Mouse (Mus musculus) intestine, embryonic 15.5 days (tissue): ENCODE results near the gene Snu13. TPM values are rescaled to one million over a fixed set of nuclear protein-coding genes. Genes with fewer than 3 reads are reported as not detected.

ENCODE experiments used
- ATAC-seq: fragments of 200-750 bp; cut with Nextera tagmentation; 2 replicates; pipeline ENCODE4 v1.8.0; 2017; ENCODE audit warnings: moderate TSS enrichment, moderate library complexity
- H3K27ac ChIP-seq: fragments of 300-500 bp; sonication (generic); 2 replicates; pipeline ENCODE4 v1.5.1; 2015; ENCODE audit warnings: mild to moderate bottlenecking, inconsistent platforms
- H3K27me3 ChIP-seq: fragments of 300-500 bp; sonication (generic); replicated peaks from 2 replicates; pipeline ENCODE4 v1.6.1; 2015; ENCODE audit warnings: inconsistent platforms
- H3K36me3 ChIP-seq: fragments of 300-500 bp; sonication (generic); 2 replicates; pipeline ENCODE4 v1.6.1; 2015; ENCODE audit warnings: inconsistent platforms
- H3K4me1 ChIP-seq: fragments of 300-500 bp; sonication (generic); replicated peaks from 2 replicates; pipeline ENCODE4 v1.6.1; 2015; ENCODE audit warnings: inconsistent platforms
- H3K4me2 ChIP-seq: fragments of 300-500 bp; sonication (generic); replicated peaks from 2 replicates; pipeline ENCODE4 v1.6.1; 2015; ENCODE audit warnings: mild to moderate bottlenecking, inconsistent platforms
- H3K4me3 ChIP-seq: fragments of 300-500 bp; sonication (generic); replicated peaks from 2 replicates; pipeline ENCODE4 v1.5.1; 2015; ENCODE audit warnings: inconsistent platforms
- H3K9ac ChIP-seq: fragments of 300-500 bp; sonication (generic); 2 replicates; pipeline ENCODE4 v1.6.1; 2015; ENCODE audit warnings: inconsistent platforms
- H3K9me3 ChIP-seq: fragments of 300-500 bp; sonication (generic); 2 replicates; pipeline ENCODE4 v1.6.1; 2016; ENCODE audit warnings: inconsistent platforms
- WGBS: fragments of 180-500 bp; shearing (Covaris S2); methylation state at CpG from one replicate; pipeline ENCODE4 v1.1.7; 2015; 5-methylcytosine and 5-hydroxymethylcytosine counted together
- polyA plus RNA-seq: library from polyadenylated mRNA; unstranded; fragments of >200 nt; fragmentation: Nextera tagmentation; extraction: Ambion mirVana; gene quantifications from 2 replicates; pipeline ENCODE4 v1.2.1, GENCODE M21; 2015

The Snu13 gene
- polyA plus RNA-seq, 1 experiment from 2014 or later: 256 TPM

DNA sequence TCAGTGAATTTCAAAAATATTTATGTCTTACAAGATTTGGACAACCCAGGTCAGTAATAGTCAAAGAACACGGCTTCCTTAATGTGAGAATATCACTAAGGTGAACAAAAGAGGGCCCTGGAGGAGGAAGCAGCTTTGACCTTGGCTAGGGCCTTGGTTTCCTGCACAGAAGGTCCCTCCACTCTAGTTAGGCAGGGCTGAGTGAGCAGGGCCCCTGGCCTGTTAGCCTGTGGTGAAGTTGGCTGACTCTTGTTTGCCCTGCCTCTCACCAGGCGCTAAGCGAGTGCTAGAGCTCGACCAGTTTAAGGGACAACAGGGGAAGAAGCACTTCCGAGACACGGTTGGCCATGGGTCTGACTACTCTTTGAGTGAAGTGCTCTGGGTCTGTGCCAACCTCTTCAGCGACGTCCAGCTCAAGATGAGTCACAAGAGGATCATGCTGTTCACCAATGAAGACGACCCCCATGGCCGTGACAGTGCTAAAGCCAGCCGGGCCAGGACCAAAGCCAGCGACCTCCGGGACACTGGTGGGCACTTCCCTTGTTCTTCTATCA is 24.8 kb downstream of the Snu13 start:
- no peak overlapping the region for H3K4me3 ChIP-seq
- H3K4me2 ChIP-seq: no peak overlapping the region
- ATAC-seq: no peak
- no peaks in the 10 kb centered on the region for H3K9me3 ChIP-seq
- no peak overlapping the region for H3K9ac ChIP-seq
- no peak overlapping the region for H3K27ac ChIP-seq
- 84% methylated on average over 13 of the region's 13 CpGs for WGBS
- H3K4me1 ChIP-seq: no peaks in the 10 kb centered on the region
- no peaks in the 10 kb centered on the region for H3K27me3 ChIP-seq
- H3K36me3 ChIP-seq: peaks cover 36% of the 10 kb centered on the region

DNA sequence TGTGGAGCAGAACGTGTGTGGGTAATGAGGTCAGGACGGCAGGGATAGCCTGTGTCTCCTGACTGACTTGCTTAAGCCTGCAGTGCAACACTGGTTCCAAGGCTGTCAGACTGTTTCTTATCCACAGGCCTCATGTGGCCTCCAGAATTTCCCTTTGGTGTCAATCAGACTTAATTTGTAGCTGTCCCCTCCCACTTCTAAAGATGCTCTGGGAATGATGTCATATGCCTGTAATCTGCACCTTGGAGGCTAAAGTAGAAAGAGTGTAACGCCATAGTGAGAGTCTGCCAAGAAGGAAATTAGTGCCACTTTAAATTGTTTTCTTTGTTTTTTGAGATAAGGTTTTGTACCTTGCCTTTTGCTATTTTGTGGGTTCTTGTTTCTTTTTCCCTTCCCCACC is 28.1 kb downstream of the Snu13 start:
- no peak overlapping the region for H3K4me2 ChIP-seq
- no peak for ATAC-seq
- no peak overlapping the region for H3K9ac ChIP-seq
- H3K4me1 ChIP-seq: peaks cover 15% of the 10 kb centered on the region
- H3K4me3 ChIP-seq: no peak overlapping the region
- H3K9me3 ChIP-seq: no peaks in the 10 kb centered on the region
- H3K36me3 ChIP-seq: peaks cover 11% of the 10 kb centered on the region
- 78% methylated on average over 3 of the region's 3 CpGs for WGBS
- H3K27me3 ChIP-seq: no peaks in the 10 kb centered on the region
- H3K27ac ChIP-seq: no peak overlapping the region

DNA sequence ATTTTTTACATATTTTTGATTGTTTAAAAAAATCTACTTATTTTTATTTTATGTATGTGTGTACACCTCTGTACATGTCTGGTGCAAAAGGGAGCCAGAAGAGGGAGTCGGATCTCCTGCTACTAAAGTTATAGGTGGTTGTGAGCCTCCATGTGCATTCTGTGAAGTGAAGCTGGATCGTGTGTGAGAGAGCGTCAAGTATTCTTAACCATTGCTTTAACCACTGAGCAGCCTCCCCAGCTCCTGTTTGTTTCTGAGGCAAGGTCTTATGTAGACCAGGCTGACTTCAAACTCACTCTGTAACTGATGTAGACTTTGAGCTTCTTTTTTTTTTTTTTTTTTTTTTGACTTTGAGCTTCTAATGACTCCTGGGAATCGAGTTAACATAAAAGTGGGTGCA is 29.9 kb downstream of the Snu13 start:
- no peaks in the 10 kb centered on the region for H3K9me3 ChIP-seq
- no peaks in the 10 kb centered on the region for H3K27me3 ChIP-seq
- 73% methylated on average over 4 of the region's 4 CpGs for WGBS
- no peak overlapping the region; the same call in 1 of the 2 replicates for H3K4me2 ChIP-seq
- ATAC-seq: no peak
- no peak overlapping the region for H3K27ac ChIP-seq
- no peak overlapping the region for H3K4me3 ChIP-seq
- no peaks in the 10 kb centered on the region for H3K36me3 ChIP-seq
- peaks cover 19% of the 10 kb centered on the region for H3K4me1 ChIP-seq
- H3K9ac ChIP-seq: no peak overlapping the region

DNA sequence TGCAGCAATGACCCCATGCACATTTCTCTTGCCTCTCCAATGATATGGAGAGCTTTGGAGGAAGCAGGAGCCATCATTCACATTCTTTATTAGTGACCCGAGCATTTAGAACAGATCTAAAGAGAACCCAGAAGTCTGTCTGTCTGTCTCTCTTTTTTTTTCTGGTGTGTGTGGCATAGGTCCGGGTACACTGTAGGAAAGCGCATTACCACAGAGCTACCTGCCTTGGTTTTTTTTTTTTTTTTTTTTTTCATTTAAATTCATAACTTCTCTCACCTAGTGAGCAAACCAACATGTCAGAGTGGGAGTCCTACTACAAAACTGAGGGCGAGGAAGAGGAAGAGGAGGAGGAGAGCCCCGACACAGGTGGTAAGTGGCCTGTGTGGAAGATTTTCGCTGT is 30.6 kb downstream of the Snu13 start:
- 15% methylated on average over 6 of the region's 6 CpGs for WGBS

DNA sequence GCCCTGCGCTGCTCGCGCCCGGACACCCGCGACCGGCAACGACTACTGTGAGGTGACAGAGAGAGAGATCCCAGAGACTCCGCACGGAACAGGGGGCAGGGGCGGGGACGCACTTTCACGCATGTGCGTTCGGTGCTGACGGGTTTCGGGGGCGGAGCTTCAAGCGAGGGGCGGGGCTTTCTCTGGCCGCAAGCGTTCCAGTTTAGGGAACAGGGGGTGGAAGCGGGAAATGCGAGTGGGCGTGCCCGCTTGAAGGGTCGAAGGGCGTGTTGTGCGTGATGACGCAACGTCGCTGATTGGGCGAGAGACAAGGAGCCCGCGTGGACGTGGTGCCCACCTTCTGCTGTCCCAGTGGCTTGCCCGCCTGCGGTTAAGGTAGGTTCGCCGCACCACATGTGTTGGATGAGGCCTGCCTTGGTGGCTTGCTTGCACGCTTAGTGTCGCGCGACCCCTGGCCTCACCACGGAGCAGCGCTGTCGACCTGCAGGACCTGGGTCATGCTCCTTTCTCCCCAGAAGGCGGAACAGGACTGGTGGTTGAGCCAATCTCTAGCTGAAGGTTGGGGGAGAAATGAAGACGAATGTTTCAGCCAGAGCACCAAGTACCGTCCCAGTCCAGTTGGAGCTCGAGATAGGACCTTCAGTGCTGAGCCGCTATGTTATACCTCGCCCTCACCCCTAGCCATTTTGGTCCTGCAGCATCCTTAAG is 31.1 kb downstream of the Snu13 start:
- H3K27ac ChIP-seq: peak overlapping the region; percentile 72
- under 1% methylated on average over 53 of the region's 53 CpGs for WGBS
- peak overlapping the region; percentile 92 for H3K4me2 ChIP-seq
- no peaks in the 10 kb centered on the region for H3K36me3 ChIP-seq
- peak; percentile 98 for ATAC-seq
- no peaks in the 10 kb centered on the region for H3K9me3 ChIP-seq
- H3K4me1 ChIP-seq: peaks cover 19% of the 10 kb centered on the region
- no peaks in the 10 kb centered on the region for H3K27me3 ChIP-seq
- peak overlapping the region; percentile 66 for H3K4me3 ChIP-seq
- H3K9ac ChIP-seq: peak overlapping the region; percentile 70

More for the DNA sequence above, 30.6 kb downstream of the Snu13 start:
- Histone ChIP-seq H3K27ac (peak overlapping the region; percentile 72), H3K4me1 (peaks cover 19% of the 10 kb centered on the region), H3K4me3 (peak overlapping the region; percentile 66), H3K9ac (peak overlapping the region; percentile 64), H3K9me3 (no peaks in the 10 kb centered on the region), H3K4me2 (peak overlapping the region; percentile 83), H3K36me3 (no peaks in the 10 kb centered on the region), H3K27me3 (no peaks in the 10 kb centered on the region)
- ATAC-seq: no peak

DNA sequence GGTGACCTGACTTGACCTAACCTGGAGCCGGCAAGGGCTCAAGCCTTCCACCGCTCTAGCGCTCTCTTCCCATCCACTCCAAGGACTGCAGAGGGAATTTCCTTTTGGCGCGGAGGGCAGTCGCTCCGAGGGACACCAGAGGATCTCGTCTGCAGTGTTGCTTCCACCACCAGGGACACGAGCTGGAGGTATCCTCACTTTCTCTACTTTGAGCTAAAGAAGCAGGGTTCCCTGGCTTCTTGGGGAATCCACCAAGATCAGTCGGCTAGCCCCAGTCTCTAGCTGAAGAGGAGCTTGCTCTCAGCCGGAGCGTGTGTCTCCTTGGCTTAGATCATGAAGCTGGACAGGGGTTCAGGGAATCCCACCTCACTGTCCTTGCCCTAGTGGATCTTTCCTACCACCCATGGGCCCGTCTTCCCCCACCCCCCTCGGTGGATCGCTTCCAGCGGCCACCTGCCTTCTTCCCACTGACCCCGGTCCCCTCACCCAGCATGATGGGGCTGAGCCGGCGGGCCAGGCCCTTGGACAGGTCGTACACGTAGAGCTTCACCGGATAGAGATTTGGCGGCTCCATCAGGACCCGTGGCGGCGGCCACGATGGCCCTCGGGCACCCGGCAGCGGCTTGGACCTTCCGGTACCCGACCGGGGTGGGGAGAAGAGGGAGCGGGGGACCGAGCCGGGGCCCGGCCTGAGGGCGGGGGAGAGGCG is 31.9 kb downstream of the Snu13 start:
- ATAC-seq: peak; percentile 70; the same call in 1 of the 2 replicates
- under 1% methylated on average over 37 of the region's 39 CpGs for WGBS
- H3K4me1 ChIP-seq: peaks cover 19% of the 10 kb centered on the region

GRCm38 (mm10) chr15:82014745-82015391 is 32.5 kb downstream of the Snu13 start:
- H3K4me1 ChIP-seq: peaks cover 19% of the 10 kb centered on the region
- H3K9me3 ChIP-seq: no peaks in the 10 kb centered on the region
- peak overlapping the region; percentile 70 for H3K9ac ChIP-seq
- H3K27me3 ChIP-seq: no peaks in the 10 kb centered on the region
- ATAC-seq: no peak
- peak overlapping the region; percentile 66 for H3K4me3 ChIP-seq
- H3K27ac ChIP-seq: peak overlapping the region; percentile 69; the same call in 1 of the 2 replicates
- 21% methylated on average over 9 of the region's 9 CpGs for WGBS
- H3K4me2 ChIP-seq: peak overlapping the region; percentile 92
- H3K36me3 ChIP-seq: no peaks in the 10 kb centered on the region

More for the DNA sequence above, 31.9 kb downstream of the Snu13 start:
- Histone ChIP-seq H3K9me3 (no peaks in the 10 kb centered on the region), H3K9ac (peak overlapping the region; percentile 70), H3K4me3 (peak overlapping the region; percentile 66), H3K27ac (peak overlapping the region; percentile 69), H3K27me3 (no peaks in the 10 kb centered on the region), H3K4me2 (peak overlapping the region; percentile 92), H3K36me3 (no peaks in the 10 kb centered on the region)

DNA sequence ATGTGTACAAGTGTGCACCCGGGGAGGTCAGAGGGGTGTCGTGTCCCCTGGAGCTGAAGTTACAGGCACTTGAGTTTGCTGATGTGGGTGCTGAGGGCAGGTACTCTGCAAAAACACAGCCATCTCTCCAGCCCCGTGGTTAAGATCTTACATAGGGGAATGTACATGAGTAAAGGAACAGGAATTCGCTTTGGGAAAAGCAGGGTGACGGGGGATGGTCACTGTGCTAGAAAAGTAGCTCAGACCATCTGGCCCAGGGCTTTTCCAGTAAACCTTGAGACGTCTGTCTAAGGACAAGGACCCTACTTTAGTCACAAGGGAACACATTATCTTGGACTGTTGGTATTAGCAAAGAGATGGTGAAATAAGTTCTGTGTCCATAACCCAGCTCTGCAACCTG is 35.5 kb downstream of the Snu13 start:
- Histone ChIP-seq H3K27me3 (no peaks in the 10 kb centered on the region), H3K4me3 (no peak overlapping the region), H3K27ac (no peak overlapping the region), H3K4me2 (no peak overlapping the region), H3K9ac (no peak overlapping the region), H3K9me3 (no peaks in the 10 kb centered on the region), H3K36me3 (no peaks in the 10 kb centered on the region), H3K4me1 (peaks cover 18% of the 10 kb centered on the region)
- 81% methylated on average over 6 of the region's 6 CpGs for WGBS
- no peak for ATAC-seq

GRCm38 (mm10) chr15:82004257-82004656 is 43.1 kb downstream of the Snu13 start:
- Histone ChIP-seq H3K36me3 (0 out of 2 replicates have a peak, but pooled peaks cover 4% of the 10 kb centered on the region), H3K4me3 (no peak overlapping the region), H3K4me1 (no peaks in the 10 kb centered on the region; the same call in 1 of the 2 replicates), H3K9me3 (no peaks in the 10 kb centered on the region), H3K27ac (no peak overlapping the region), H3K9ac (no peak overlapping the region), H3K27me3 (no peaks in the 10 kb centered on the region), H3K4me2 (no peak overlapping the region)
- 60% methylated on average over 8 of the region's 8 CpGs for WGBS
- ATAC-seq: peak; percentile 93

- 72% methylated on average over 6 of the region's 6 CpGs for WGBS
- no peak for ATAC-seq
- H3K4me1 ChIP-seq: 0 out of 2 replicates have a peak, but pooled peaks cover 8% of the 10 kb centered on the region
- H3K4me3 ChIP-seq: no peak overlapping the region
- H3K9ac ChIP-seq: no peak overlapping the region
- no peak overlapping the region for H3K27ac ChIP-seq
- H3K27me3 ChIP-seq: no peaks in the 10 kb centered on the region
- no peak overlapping the region for H3K4me2 ChIP-seq
- no peaks in the 10 kb centered on the region for H3K9me3 ChIP-seq
- H3K36me3 ChIP-seq: peaks cover 24% of the 10 kb centered on the region
Measured at GRCm38 (mm10) chr15:81993992-81994391, 53.4 kb downstream of the Snu13 start.

DNA sequence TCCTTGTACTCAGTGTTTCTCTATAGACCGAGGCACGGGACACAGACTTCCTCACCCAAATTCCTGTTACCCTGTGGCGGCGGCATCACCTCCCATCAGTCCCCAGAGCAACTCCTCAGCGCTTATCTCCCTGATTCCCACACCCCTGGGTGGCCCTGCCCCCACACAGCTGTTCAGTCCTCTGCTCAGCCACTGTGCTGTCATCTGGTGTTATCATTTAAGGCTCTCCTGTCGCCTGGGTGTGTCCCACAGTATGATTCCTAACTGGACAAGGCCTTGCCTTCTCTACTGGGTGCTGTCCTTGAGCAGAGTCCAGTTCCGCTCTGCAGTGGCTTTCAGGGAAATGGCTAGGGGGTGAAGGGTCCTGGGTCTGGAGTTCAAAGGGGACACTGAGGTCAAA is 56.8 kb downstream of the Snu13 start:
- H3K27me3 ChIP-seq: no peaks in the 10 kb centered on the region
- H3K4me2 ChIP-seq: no peak overlapping the region
- 0 out of 2 replicates have a peak, but pooled peaks cover 8% of the 10 kb centered on the region for H3K4me1 ChIP-seq
- peaks cover 16% of the 10 kb centered on the region for H3K36me3 ChIP-seq
- no peak overlapping the region for H3K9ac ChIP-seq
- peak; percentile 71 for ATAC-seq
- no peaks in the 10 kb centered on the region for H3K9me3 ChIP-seq
- 45% methylated on average over 7 of the region's 7 CpGs for WGBS
- no peak overlapping the region for H3K27ac ChIP-seq
- no peak overlapping the region for H3K4me3 ChIP-seq
